Mouse (Mus musculus) ovary, adult 18-20 months (tissue): ENCODE measurements around the gene Ece1.
"Not testable (repeated sequence)": the region's sequence is repeated elsewhere in the genome, so short reads cannot be mapped to it uniquely, and the experiment has no call there.

ENCODE experiments used
- DNase-seq: peaks from one replicate; pipeline ENCODE4 v3.0.0; 2022; ENCODE audit warnings: low spot score, mixed read lengths

The Ece1 gene

GRCm38 (mm10) chr4:137942782-137943486 is 80.9 kb downstream of the Ece1 start:
- no peak for DNase-seq

DNA sequence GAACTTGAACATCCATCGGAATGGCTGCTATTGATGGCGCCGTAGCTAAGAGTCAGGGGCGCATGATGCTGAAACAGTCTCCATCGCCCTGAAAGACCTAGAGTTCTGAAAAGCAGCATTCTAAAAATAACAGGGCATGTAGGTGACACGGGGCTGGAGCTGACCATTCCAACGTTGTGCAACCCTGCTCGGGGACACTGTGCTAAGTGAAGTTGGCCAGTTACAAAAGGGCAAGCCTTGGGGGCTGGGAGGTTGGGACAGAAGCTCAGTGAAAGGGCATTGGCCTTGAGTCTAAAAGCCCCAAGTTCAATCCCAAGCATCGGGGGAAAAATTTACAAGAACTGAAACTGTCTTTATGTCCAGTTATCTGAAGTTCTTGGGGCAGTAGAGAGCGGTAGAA is 81.5 kb downstream of the Ece1 start:
- no peak for DNase-seq

GRCm38 (mm10) chr4:137945376-137945775 is 83.3 kb downstream of the Ece1 start:
- no peak for DNase-seq

DNA sequence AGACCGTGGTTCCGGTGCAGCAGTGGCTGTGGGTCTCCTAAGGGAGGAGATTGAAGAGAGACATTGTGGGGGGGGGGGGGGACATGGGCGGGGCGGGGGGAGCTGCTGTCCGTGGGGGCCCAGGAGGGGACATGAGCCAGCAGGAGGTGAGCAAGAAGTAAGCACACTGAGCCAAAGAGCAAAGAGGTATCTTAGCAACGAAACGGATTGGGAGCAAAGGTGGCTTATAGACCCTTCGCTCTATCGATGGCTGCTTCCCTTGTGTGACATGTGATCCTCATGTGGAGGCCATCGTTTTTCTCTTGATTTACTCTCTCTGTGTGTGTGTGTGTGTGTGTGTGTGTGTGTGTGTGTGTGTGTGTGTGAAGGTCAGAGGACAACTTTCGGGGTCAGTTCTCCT is 84.4 kb downstream of the Ece1 start:
- DNase-seq, result no peak

DNA sequence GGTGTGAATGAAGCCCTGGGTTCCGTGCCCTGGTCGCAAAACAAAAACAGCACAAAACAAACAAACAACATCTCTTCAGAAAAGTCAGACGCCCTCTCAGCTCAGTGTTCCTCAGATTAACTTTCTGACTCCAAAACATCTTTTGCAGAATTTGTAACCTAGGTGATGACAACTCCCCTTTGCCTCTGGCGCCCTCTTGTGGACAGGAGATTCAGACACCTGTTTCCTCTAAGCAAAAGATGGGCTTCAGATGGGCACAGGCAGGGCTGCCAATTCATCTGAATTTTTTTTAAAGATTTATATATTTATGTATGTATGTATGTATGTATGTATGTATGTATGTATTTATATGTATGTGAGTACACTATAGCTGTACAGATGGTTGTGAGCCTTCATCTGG is 90.8 kb downstream of the Ece1 start:
- DNase-seq, result no peak

GRCm38 (mm10) chr4:137954184-137954583 is 92.1 kb downstream of the Ece1 start:
- DNase-seq, result no peak

DNA sequence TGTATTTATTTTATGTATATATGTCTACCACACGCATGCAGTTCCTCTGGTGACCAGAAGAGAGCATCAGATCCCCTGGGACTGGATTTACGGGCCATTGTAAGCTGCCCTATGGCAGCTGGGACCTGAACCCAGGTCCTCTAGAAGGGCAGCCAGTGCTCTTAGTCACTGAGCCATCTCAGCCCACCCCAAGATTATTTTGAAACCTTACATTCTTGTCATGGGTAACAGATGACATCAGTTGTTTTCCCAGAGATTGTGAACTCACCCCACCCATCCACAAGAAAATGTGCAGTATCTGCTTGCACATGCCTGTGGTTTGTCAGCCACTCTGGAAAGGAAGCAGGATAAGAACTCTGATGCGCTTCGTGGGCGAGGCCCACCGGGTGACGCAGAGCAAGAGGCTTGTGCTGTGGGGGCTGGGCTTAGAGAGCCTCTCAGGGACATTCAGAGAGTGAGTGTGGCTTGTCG is 92.9 kb downstream of the Ece1 start:
- DNase-seq, result peak; percentile 35

GRCm38 (mm10) chr4:137956260-137956659 is 94.2 kb downstream of the Ece1 start:
- no peak for DNase-seq

DNA sequence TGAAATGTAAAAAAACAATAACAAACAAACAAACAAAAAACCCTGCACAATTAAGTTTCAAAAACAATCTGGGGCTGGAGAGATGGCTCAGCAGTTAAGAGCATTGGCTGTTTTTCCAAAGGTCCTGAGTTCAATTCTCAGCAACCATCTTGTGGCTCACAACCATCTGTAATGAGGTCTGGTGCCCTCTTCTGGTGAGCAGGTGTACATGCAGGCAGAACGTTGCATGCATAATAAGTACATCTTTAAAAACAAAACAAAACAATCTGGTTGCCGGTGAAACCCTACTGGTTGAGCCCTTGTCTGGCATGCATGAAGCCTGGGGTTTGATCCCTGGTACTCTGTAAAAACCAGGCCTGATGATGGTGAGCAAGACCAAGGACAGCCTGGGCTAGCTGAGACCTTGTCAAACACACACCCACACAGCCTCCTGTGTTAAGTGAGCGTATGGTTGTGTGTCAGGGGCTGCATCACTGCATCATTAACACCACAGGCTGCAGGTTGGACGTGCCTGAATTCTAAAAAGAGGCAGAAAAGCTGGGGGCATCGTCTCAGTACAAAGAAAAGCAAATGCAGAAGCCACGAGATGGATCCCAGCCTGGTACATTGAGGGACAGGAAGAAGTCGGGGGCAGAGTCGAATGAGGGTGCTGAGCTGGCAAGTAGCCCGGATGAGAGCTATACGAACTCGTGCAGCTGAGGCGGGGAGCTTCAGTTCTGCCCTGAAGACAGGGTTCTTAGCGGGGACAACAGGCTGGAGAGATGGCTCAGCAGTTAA is 98.0 kb downstream of the Ece1 start:
- no peak for DNase-seq

- DNase-seq, result peak; percentile 68
Measured at GRCm38 (mm10) chr4:137960757-137961156, 98.7 kb downstream of the Ece1 start.

GRCm38 (mm10) chr4:137962643-137963350 is 100.8 kb downstream of the Ece1 start:
- DNase-seq, result no peak

DNA sequence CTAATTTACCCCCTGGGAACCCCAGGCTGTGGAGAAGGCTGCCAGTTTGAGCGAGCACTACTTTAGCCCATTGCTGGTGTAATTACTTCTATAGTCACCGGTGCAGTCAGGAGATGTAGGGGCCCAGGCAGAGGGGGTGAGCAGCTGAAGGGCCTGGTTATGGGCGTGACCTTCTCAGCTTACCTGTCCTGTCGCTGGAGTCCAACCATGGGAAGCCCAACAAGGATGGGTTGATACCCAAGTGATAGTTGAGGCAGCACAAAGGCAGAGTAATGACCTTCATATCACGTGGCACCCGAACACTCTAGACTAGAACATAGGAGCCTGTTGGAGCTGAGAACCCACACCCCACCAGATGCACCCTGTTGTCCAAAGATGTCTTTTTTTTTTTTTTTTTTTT is 101.4 kb downstream of the Ece1 start:
- DNase-seq, result no peak

DNA sequence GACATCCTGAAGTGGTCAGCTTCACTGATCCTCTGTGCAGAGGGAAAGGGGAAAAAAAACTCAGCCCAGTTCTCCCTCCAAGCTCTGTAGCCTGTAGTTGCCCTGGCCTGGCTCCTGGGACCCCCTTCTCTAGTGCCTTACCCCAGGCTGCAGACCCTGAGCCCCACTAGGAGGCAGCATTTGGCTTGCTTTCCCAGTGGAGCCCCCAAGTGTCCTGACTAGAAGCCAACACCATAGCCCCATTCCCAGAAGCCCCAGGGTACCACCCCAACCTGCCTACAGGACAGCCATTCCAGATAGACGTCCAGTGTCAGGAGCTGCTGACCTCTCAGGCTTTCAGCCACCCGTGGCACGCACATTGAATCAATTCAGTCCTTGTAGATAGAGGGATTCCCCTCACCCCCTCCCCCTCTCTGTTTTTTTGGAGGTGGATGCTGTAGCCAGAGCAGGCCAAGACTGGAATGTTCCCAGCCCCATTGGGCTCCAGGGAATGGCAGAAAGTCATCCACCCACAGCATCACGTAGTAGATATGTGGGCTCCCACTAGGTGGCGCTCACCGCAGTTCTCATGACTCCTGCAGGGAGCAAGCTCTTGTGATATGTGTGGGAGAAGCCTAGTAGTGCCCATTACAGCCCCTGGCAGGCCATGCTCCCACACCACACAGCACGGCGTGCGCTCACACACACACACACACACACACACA is 102.0 kb downstream of the Ece1 start:
- no peak for DNase-seq

GRCm38 (mm10) chr4:137964585-137964930 is 102.5 kb downstream of the Ece1 start:
- DNase-seq, result no peak

GRCm38 (mm10) chr4:137968203-137968602 is 106.2 kb downstream of the Ece1 start:
- DNase-seq, result no peak

GRCm38 (mm10) chr4:137970623-137971199 is 108.7 kb downstream of the Ece1 start:
- not testable (repeated sequence) for DNase-seq

- not testable (repeated sequence) for DNase-seq
Measured at GRCm38 (mm10) chr4:137974856-137975432, 112.9 kb downstream of the Ece1 start.

DNA sequence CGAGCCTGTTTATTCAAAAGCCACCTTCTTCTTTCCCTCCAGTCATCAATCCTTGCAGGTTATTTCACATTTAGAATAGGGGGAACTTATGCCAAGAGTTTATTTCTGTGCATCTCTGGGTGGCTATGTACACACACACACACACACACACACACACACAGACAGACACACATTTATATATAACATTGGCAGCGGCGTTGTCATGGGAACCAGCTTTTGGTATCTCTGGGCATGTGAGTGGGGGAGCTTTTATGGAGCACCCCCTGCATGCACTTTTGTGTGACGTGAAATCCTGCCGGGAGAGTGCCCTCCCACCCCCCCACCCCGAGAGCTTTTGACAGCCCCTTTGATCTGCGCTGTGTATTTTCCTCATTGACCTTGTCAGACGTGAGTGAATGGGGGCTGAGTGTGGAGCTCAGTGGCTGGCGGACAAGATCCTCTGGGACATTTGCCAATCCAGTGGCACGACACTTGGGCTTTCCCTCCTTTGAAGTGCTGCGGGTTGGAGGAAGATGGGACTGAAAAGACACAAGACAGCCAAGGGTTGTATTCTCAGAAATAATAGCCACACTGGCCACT is 117.1 kb downstream of the Ece1 start:
- not testable (repeated sequence) for DNase-seq

DNA sequence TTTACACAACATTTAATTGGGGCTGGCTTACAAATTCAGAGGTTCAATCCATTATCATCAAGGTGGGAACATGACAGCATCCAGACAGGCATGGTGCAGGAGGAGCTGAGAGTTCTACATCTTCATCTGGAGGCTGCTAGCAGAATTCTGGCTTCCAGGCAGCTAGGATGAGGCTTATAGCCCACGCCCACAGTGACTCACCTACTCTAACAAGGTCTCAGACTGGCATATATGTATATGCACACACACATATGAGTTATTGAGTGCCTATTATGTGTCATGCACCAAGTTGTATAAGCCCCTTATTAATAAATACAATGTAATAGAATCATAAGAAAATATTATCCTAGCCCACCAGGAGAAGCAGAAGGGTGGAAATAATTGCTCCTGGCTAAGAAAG is 120.8 kb downstream of the Ece1 start:
- DNase-seq, result no peak

- DNase-seq, result peak; percentile 42
Measured at GRCm38 (mm10) chr4:137984212-137984611, 122.2 kb downstream of the Ece1 start.

GRCm38 (mm10) chr4:137984746-137985145 is 122.7 kb downstream of the Ece1 start:
- no peak for DNase-seq
